Mouse (Mus musculus) spleen, postnatal 10 days (tissue): ENCODE measurements at regions not wholly inside any gene's neighbourhood (a gene's known extent, or its start where the extent isn't known, plus 50 kb on each side); places are given as distances from the start of the nearest gene placed in this dataset.
"Not testable (repeated sequence)": the region's sequence is repeated elsewhere in the genome, so short reads cannot be mapped to it uniquely, and the experiment has no call there.

Source experiments
- DNase-seq, 2 experiments: peaks; one replicate each; pipeline ENCODE4 v3.0.0; 2021 to 2022; ENCODE audit warnings: low spot score in 2 of 2

DNA sequence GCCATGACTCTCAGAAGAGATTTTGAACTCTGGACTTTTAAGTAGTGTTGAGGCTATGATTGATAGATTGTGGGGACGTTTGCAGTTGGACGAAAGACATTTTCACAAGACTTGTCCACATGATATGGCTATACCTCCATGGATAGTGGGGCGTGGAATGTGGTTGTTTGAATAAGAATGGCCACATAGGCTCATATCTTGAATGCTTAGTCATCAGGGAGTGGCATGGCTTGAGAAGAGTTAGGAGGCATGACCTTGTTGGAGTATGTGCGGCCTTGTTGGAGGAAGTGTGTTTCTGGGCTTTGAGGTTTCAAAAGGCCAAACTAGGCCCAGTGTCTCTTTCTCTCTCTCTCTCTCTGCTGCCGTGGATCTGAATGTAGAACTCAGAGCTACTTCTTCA lies 204.7 kb upstream of the Pclo start:
- no peak for DNase-seq

DNA sequence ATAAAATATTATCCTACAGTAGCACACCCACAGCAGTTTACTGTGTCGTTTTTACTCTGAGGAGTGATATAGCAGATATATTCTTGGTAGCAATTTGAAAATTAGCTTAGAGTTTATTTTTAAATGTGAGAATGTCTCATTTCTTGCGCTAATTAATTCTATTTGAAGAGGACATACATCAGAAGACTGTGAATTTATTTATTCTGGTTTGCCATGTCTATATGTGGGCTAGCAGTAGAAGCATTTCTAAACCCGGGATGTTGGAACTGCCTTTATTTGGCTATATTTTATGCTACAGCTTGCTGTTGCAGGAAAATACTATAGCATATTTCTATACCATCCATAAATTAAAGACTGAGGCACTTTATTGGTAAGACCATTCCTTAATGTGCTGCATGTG lies 203.0 kb upstream of the Pclo start:
- no peak for DNase-seq

DNA sequence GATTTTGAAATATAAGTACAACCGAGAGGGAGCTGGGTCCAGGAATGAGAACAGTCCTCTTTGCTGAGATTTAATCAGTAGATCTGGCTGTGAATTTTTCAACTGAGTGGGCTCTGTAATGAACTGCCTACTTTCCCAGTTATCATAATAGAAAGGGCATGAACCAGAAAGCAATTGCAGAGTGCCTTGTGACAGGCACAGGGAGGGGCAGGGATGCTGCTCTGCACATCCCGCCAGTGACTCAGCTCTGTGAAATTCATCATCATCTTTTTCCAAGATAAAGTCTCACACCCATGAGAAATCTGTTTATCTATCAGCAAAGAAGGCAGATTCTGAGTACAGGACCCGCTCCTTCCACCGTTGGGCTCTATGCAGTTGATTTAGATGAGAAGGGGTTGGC lies 194.5 kb upstream of the Pclo start:
- no peak for DNase-seq

DNA sequence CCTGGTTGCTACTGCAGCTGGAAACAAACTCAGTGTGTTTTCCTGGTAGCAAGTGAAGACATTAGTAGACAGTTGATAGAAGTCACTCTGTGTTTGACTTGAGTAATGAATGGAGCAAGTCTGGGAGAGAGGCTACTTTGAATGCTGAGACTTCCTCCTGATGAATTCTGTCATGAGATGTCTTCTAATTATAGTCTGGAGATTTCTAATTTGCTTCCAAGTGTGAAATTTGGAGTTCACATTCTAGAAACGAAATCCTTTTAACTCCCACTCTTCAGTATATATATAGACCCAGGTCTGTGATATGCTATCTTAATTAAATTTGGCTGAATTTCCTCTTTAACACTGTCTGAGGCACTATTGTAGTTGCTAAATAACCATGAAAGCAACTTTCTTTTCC lies 192.7 kb upstream of the Pclo start:
- DNase-seq: no peak

DNA sequence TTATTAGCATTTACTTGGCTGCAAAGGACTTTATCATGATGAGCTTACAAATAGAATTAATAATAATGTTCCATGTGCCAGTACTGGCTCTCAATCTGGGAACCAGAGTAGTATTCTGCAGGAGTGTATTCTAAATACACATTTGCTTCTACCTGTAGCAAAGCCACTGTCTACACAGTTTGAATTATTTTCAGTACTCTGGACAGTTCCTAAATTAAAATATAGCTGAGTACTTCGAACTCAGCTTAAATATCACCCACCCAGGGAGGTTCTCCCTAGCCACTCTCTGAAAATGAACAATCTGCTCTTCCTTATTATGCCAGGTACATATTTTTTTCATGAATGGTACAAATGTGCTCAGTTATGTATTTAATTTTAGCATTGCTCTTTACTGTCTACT lies 154.3 kb upstream of the Pclo start:
- no peak for DNase-seq

DNA sequence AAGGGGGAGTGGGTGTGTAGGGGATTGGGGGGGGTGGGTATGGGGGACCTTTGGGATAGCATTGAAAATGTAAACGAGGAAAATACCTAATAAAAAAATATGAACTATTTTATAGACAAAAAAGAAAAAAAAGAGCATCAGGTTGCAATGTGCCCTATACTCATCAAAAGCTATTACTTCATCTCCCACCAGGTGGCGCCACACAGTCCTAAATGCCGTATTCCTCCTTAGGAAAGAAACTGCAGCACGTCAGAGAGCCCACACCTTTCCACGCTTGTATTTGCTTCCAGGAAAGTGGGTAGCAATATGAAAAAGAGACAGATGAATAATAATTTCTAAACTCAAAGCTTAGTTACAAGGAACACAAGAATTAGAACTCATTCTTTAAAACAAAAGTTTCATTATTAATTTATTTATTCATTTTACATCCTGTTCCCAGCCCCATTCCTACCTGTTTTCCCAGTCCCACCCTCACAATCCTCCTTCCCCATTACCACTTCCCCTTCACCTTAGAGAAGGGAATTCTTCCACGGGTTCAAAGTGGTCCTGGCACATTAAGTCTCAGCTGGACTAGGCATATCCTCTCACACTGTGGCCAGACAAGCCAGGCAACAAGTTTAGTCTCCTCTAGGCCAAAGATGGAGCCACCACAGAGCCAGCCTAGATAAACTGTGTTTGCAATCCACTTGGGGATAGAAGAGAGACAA lies 125.4 kb upstream of the Pclo start:
- peak in 1 of 2 experiments; percentile 26 for DNase-seq

DNA sequence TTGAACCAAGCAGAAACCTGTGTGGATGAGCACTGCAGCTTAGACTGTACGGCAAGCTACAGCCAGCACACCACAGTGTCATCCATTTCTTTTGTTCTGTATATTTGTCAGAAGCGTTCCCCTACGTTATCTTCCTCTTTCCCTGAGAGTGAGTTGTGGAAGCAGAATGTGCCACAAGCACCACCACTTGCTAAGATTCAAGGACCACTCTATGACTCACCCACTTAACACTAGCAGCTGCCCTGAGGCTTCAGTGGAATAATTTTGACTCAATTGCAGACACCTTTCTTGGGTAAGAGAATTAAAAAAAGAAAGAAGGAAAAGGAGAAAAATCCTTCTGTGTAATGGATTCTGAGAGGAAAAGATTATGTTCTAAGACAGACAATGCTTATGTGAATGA lies 122.9 kb upstream of the Pclo start:
- DNase-seq: no peak

DNA sequence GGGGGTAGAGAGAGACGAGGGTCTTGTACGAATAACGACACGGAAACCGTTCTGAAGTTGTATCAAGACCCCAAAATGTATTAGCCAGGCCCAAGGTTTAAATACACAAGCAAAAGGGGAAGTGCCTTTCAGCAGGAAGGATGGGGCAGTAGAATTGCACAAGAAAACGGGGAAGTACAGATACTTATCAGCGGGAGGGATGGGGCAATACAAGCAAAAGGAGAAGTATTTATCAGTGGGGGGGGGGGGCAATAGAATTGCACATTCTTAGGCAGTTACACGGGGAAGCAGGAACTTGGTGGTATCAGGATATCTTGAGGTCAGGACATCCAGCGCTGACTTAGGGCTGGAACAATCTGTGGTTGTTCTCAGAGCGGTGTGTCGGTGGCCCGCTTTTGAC lies 111.3 kb upstream of the Pclo start:
- not testable (repeated sequence) for DNase-seq

DNA sequence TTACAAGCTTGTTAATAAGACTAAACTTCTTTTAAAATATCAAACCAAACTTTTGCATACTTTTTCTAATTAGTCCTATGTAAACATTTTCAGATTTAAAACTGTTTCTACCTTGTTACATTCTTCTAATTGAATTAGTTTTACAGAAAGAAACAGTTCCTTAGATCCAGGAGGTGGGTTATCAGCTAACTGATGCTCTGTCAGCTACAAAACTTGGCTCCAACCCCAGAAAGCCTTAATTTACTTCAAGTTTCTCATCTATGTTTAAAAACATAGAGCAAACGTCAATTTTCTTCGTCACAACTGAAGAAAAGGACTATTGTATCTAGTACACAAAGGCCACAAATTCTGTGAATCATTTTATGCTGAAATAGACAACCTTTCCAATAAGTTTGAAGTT lies 110.4 kb upstream of the Pclo start:
- DNase-seq: no peak

DNA sequence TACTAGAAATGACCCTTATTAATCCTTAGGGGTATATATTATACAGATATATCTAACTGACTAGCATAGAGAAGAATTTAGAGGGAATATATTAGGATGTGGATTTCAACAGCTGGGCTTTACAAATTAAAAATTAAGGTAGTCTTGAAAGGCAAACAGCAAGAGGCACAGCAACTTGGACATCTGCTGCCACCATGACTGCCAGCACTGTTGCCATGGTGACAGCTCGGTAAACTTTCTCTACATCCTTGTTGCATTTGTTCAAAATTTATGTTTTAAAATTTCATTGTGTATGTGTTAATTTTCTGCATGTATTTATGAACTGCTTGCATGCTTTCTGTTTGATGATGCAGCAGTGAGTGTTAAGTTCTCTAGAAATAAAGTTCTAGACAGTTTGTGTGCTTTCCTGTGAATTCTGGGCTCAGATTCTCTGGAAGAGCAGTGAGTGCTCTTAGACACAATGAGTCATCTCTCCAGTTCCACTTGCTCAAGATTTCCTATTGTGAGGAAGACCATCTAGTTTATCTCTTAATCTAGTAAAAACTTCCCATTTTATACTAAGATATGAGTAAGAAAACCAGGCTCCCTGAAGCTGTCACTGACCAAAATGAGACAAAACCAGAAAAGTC lies 99.4 kb upstream of the Pclo start:
- no peak for DNase-seq

DNA sequence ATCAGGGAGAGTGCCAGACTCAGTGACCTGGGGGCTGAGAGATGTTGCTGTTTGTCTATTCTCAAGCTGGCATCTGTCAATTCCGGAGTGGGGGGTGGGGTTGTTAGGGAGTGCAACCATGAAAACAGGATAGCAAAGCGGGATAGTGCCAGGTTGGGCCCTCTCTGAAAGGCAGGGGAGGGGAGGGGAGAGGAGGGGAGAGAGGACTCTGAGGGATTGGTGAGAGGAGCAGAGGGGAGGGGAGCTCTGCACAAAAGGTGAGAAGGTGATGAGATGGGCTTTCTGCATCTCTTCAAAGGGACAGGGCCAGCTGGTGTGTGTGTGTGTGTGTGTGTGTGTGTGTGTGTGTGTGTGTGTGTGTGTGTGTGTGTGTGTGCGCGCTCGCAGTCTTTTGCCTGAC lies 61.6 kb upstream of the Pclo start:
- DNase-seq: no peak
